Mouse (Mus musculus) limb, embryonic 15.5 days (tissue): ENCODE measurements at regions not wholly inside any gene's neighbourhood (a gene's known extent, or its start where the extent isn't known, plus 50 kb on each side); places are given as distances from the start of the nearest gene placed in this dataset.

Experiments used
- ATAC-seq: fragments of 200-750 bp; cut with Nextera tagmentation; 2 replicates; pipeline ENCODE4 v1.8.0; 2017; ENCODE audit warnings: low read depth, moderate TSS enrichment; ENCODE audit not compliant: insufficient number of reproducible peaks, low FRiP score, low TSS enrichment
- H3K27ac ChIP-seq: fragments of 300-500 bp; sonication (generic); 2 replicates; pipeline ENCODE4 v1.5.1; 2015; ENCODE audit warnings: moderate library complexity, mild to moderate bottlenecking, inconsistent platforms
- H3K27me3 ChIP-seq: fragments of 300-500 bp; sonication (generic); 2 replicates; pipeline ENCODE4 v1.6.1; 2015; ENCODE audit warnings: inconsistent platforms
- H3K36me3 ChIP-seq: fragments of 300-500 bp; sonication (generic); 2 replicates; pipeline ENCODE4 v1.6.1; 2015; ENCODE audit warnings: inconsistent platforms
- H3K4me1 ChIP-seq: fragments of 300-500 bp; sonication (generic); 2 replicates; pipeline ENCODE4 v1.6.1; 2015; ENCODE audit warnings: inconsistent platforms
- H3K4me2 ChIP-seq: fragments of 300-500 bp; sonication (generic); 2 replicates; pipeline ENCODE4 v1.6.1; 2015; ENCODE audit warnings: mild to moderate bottlenecking, inconsistent platforms
- H3K4me3 ChIP-seq: fragments of 300-500 bp; sonication (generic); 2 replicates; pipeline ENCODE4 v1.5.1; 2015; ENCODE audit warnings: mild to moderate bottlenecking, inconsistent platforms
- H3K9ac ChIP-seq: fragments of 300-500 bp; sonication (generic); 2 replicates; pipeline ENCODE4 v1.6.1; 2015; ENCODE audit warnings: inconsistent platforms
- H3K9me3 ChIP-seq: fragments of 300-500 bp; sonication (generic); 2 replicates; pipeline ENCODE4 v1.6.1; 2016; ENCODE audit warnings: inconsistent platforms
- WGBS: fragments of 180-500 bp; shearing (Covaris S2); methylation state at CpG from one replicate; pipeline ENCODE4 v1.1.7; 2015; 5-methylcytosine and 5-hydroxymethylcytosine counted together

DNA sequence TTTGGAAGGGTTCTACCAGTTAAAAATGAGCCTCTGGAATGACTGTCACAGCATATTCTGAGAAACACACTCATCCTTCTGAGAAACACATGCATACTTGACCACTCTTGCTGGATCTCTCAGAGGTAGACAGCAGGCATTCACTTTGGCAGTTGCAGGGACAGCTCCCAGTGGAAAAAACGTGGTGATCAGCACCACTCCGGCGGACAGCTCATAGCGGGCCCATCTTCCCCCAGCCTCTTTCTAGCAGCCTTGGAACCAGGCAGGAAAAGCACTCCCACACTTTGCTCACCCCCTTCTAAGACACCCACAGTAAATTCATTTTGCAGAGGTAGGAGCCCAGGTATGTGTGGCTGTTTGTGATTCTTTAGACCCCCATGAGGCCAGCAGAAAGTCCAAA, 442.7 kb downstream of the Prss52 start:
- WGBS: 0% methylated on average over 4 of the region's 4 CpGs
- Histone ChIP-seq H3K9me3 (no peaks in the 10 kb centered on the region), H3K27me3 (no peaks in the 10 kb centered on the region), H3K4me1 (no peaks in the 10 kb centered on the region), H3K27ac (no peak overlapping the region), H3K9ac (no peak overlapping the region), H3K4me2 (no peak overlapping the region), H3K36me3 (no peaks in the 10 kb centered on the region), H3K4me3 (no peak overlapping the region)
- ATAC-seq: no peak

DNA sequence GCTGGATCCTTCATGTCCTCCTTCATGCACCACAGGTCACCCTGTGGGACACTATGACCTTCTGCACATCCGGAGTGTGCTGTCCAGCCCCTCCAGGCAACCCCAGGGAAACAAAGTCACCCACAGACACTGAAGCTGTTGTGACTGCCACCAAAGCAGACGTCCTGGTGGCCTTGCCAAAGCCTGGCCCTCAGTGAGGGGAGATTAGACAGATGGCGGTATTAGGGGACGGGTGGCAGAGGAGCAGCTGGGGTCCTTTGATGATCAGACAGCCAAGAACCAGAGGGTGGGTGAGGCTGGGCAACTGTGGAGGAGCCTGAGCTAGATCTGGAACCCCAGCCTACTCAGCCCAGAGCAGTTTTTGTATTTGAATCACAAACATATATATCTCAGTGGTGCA, 448.9 kb downstream of the Prss52 start:
- H3K36me3 ChIP-seq: no peaks in the 10 kb centered on the region
- no peak overlapping the region for H3K9ac ChIP-seq
- ATAC-seq: no peak
- H3K4me1 ChIP-seq: no peaks in the 10 kb centered on the region
- no peak overlapping the region for H3K27ac ChIP-seq
- no peak overlapping the region for H3K4me2 ChIP-seq
- 56% methylated on average over 4 of the region's 4 CpGs for WGBS
- H3K9me3 ChIP-seq: no peaks in the 10 kb centered on the region
- no peaks in the 10 kb centered on the region for H3K27me3 ChIP-seq
- no peak overlapping the region for H3K4me3 ChIP-seq

DNA sequence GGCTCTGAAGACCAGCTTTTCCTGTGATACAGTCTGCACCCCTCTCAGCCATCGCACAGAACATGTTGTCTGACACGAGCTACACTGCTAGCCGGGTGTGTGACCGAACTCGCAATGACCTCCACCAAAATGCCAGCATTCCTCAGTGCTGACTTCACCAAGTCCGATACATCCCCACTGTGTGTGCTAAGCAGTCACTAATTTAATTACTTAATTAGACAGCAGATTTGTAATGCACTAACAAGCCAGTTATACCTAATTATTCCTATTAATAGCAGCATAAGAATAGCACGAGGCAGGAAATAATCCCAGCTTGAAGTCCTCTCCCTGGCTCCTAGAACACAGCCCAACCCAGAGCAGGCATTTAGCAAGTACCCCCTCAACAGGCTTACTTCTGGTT, 452.0 kb downstream of the Prss52 start:
- Histone ChIP-seq H3K36me3 (no peaks in the 10 kb centered on the region), H3K27ac (no peak overlapping the region), H3K4me1 (no peaks in the 10 kb centered on the region), H3K4me3 (no peak overlapping the region), H3K9ac (no peak overlapping the region), H3K27me3 (no peaks in the 10 kb centered on the region), H3K9me3 (no peaks in the 10 kb centered on the region), H3K4me2 (no peak overlapping the region)
- no peak for ATAC-seq
- WGBS: 76% methylated on average over 7 of the region's 7 CpGs

DNA sequence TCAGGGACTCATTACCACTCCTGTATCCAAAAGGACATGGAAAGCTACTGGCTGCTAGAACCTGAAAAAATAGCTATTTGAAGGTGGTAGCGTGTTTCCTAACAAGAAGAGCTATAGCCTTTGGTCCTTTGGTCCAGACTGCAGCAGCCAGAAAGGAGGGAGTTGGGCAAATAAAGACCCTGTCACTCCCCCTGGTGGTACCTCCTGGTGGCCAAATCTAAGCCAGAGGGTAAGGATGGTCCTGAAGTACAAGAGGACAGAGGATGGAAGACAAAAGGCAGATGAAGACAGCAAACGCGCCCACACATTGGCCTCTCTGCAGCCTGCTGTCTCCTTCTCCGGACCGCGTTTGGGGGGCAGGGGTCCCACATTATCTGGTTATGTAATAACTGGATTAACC, 453.4 kb downstream of the Prss52 start:
- H3K4me1 ChIP-seq: no peaks in the 10 kb centered on the region
- ATAC-seq: no peak
- H3K4me2 ChIP-seq: no peak overlapping the region
- no peak overlapping the region for H3K9ac ChIP-seq
- WGBS: 78% methylated on average over 6 of the region's 6 CpGs
- no peaks in the 10 kb centered on the region for H3K9me3 ChIP-seq
- no peaks in the 10 kb centered on the region for H3K27me3 ChIP-seq
- H3K36me3 ChIP-seq: no peaks in the 10 kb centered on the region
- H3K27ac ChIP-seq: no peak overlapping the region
- no peak overlapping the region for H3K4me3 ChIP-seq

DNA sequence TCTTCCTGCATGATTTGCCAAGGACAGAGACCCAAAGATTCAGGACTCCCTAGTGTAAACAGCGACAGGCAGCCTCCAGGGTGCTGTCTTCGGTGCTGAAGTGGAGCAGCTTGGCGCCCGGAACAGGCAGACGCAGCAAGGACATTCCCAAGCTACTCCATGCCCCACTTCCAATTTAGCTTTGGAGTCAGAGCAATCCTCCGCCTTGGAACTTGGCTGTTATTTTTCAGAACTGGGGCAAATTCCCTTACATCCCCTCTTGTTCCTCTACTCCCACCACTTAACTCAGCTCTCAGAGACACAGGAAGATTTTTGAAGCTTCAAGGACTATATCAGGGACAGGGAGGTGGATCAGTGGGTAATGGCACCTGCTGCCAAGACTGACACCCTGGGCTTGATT, 464.6 kb downstream of the Prss52 start:
- Histone ChIP-seq H3K36me3 (no peaks in the 10 kb centered on the region), H3K4me1 (no peaks in the 10 kb centered on the region), H3K4me2 (no peak overlapping the region), H3K9ac (no peak overlapping the region), H3K27ac (no peak overlapping the region), H3K27me3 (no peaks in the 10 kb centered on the region), H3K4me3 (no peak overlapping the region), H3K9me3 (no peaks in the 10 kb centered on the region)
- 8% methylated on average over 6 of the region's 6 CpGs for WGBS
- no peak for ATAC-seq

DNA sequence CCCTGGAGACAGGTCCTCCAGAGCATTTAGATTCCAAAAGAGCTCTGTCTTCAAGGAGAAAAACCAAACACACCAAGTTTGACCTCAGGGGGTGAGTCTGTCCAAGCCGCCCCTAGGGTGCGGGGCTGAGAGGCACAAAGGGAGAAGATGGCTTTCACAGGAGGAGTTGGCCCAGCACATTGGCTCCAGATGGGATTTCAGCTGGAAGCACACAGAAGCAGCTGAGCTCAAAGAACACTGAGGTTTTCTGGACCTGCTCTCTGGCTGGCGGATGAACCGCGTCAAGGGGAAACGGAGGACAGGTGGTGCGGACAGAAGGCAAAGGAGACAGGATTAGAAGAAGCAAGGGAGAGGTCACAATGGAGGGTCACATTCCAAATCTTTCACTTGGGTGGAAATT, 466.9 kb downstream of the Prss52 start:
- 81% methylated on average over 7 of the region's 7 CpGs for WGBS
- H3K9me3 ChIP-seq: no peaks in the 10 kb centered on the region
- H3K27me3 ChIP-seq: 0 out of 2 replicates have a peak, but pooled peaks cover 4% of the 10 kb centered on the region
- no peak overlapping the region for H3K4me2 ChIP-seq
- ATAC-seq: no peak
- no peak overlapping the region for H3K27ac ChIP-seq
- H3K36me3 ChIP-seq: no peaks in the 10 kb centered on the region
- H3K4me3 ChIP-seq: no peak overlapping the region
- H3K9ac ChIP-seq: no peak overlapping the region
- H3K4me1 ChIP-seq: no peaks in the 10 kb centered on the region

DNA sequence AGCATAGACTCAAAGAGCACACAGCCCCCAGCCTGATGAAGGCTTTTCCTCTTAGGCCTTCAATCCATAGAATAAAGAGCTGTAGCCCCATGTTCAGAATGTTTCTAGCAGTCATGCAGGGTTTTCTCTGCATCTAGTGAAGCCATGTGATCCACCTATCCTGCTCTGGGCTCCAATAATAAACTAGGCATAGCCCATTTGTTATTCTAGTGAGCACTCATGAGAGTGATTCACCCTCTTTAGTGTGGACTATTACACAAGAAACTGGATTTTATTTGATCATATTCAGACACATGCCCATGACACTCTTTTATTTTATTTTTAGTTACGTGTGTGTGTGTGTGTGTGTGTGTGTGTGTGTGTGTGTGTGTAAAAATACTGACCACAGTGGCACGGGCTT, 468.7 kb downstream of the Prss52 start:
- WGBS: 66% methylated on average over 2 of the region's 2 CpGs

DNA sequence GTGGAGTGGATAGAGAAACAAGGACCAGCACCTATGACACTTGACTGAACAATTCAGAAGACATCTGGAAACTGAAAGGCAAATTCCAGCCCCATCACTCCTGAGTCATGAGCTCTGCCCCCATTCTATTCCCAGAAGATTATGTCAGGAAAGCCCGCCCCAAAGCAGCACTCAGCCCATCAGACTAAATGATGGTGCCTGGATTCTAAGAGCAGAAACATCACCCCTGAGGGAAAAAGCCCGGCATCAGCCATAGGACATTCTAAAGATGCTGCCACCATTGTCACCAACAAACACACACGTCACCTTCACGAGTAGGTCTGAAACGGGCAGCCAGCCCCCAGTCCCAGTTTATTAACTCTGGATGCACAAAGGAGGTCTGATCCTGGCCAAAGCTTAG, 469.7 kb downstream of the Prss52 start:
- Histone ChIP-seq H3K27me3 (peaks cover 7% of the 10 kb centered on the region), H3K4me3 (no peak overlapping the region), H3K36me3 (no peaks in the 10 kb centered on the region), H3K4me2 (no peak overlapping the region), H3K27ac (no peak overlapping the region), H3K9me3 (no peaks in the 10 kb centered on the region), H3K9ac (no peak overlapping the region), H3K4me1 (no peaks in the 10 kb centered on the region)
- no peak for ATAC-seq
- 64% methylated on average over 5 of the region's 5 CpGs for WGBS

More for the DNA sequence above, 468.7 kb downstream of the Prss52 start:
- H3K9ac ChIP-seq: no peak overlapping the region
- no peaks in the 10 kb centered on the region for H3K4me1 ChIP-seq
- H3K9me3 ChIP-seq: no peaks in the 10 kb centered on the region
- ATAC-seq: no peak
- peaks cover 7% of the 10 kb centered on the region; the same call in 1 of the 2 replicates for H3K27me3 ChIP-seq
- H3K36me3 ChIP-seq: no peaks in the 10 kb centered on the region
- H3K4me2 ChIP-seq: no peak overlapping the region
- no peak overlapping the region for H3K27ac ChIP-seq
- no peak overlapping the region for H3K4me3 ChIP-seq

DNA sequence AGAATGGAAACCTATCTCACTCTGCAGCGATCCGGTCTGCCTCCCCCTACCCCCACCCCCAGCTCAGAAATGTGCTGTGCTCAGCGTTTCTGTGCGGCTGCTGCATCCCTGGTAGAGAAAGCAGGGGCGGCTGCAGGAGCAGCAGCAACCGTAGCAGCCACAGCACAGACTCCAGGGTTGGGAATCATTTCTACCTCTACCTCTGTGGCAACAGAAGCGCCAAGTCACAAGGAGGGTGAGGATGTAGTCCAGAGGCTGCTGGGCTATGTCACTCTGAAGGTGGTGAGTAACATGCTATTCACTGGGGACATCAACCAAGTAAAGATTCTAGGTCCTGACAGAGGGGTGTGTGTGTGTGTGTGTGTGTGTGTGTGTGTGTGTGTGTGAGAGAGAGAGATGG, 470.2 kb downstream of the Prss52 start:
- Histone ChIP-seq H3K36me3 (no peaks in the 10 kb centered on the region), H3K9me3 (no peaks in the 10 kb centered on the region), H3K27me3 (peaks cover 12% of the 10 kb centered on the region), H3K4me3 (no peak overlapping the region), H3K4me1 (no peaks in the 10 kb centered on the region), H3K27ac (no peak overlapping the region), H3K9ac (no peak overlapping the region), H3K4me2 (no peak overlapping the region)
- 56% methylated on average over 7 of the region's 7 CpGs for WGBS
- no peak for ATAC-seq

DNA sequence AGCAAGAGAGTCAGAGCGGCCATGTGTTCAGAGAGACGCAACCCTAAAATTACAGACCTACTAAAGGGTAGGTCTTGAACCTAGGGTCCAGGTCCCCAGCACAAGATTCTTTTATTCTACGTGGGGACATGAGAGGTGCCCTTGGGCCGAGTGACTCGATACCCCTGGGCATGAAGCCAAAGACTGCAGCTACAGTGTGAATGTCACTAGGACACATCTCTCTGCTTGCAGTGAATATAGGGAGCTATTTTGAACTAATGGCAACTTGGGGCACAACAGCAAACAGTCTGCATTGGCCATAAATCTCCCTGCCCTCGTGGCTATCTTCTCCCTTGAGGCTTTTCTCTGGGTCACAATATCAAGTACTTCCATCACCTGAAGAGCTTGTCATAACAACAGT, 470.7 kb downstream of the Prss52 start:
- no peak overlapping the region for H3K9ac ChIP-seq
- ATAC-seq: no peak
- no peaks in the 10 kb centered on the region for H3K9me3 ChIP-seq
- H3K36me3 ChIP-seq: no peaks in the 10 kb centered on the region
- 65% methylated on average over 6 of the region's 6 CpGs for WGBS
- H3K4me2 ChIP-seq: no peak overlapping the region
- H3K4me1 ChIP-seq: no peaks in the 10 kb centered on the region
- H3K27me3 ChIP-seq: peaks cover 17% of the 10 kb centered on the region
- no peak overlapping the region for H3K4me3 ChIP-seq
- H3K27ac ChIP-seq: no peak overlapping the region

DNA sequence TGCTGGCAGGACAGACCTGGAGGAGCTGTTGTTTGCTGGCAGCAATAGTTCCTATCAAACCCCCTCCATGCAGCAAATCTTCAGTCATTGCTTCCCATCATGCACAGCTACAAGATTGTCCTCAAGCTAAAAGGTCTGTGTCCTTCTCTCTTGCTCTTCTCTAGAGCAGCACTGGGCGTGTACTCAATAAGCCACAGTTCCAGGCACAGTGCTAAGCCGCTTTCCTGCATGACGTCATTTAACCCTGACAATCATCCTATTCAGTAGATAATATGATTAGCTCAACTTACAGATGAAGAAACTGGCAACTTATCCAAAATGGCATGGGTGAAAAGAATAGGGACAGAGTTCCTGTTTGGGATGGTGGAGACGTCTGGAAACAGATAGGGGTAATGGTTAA, 471.9 kb downstream of the Prss52 start:
- H3K27me3 ChIP-seq: peaks cover 29% of the 10 kb centered on the region
- no peak overlapping the region for H3K4me2 ChIP-seq
- WGBS: 64% methylated on average over 4 of the region's 4 CpGs
- no peak overlapping the region for H3K4me3 ChIP-seq
- H3K36me3 ChIP-seq: no peaks in the 10 kb centered on the region
- H3K9me3 ChIP-seq: no peaks in the 10 kb centered on the region
- H3K9ac ChIP-seq: no peak overlapping the region
- H3K27ac ChIP-seq: no peak overlapping the region
- no peak for ATAC-seq
- no peaks in the 10 kb centered on the region for H3K4me1 ChIP-seq

DNA sequence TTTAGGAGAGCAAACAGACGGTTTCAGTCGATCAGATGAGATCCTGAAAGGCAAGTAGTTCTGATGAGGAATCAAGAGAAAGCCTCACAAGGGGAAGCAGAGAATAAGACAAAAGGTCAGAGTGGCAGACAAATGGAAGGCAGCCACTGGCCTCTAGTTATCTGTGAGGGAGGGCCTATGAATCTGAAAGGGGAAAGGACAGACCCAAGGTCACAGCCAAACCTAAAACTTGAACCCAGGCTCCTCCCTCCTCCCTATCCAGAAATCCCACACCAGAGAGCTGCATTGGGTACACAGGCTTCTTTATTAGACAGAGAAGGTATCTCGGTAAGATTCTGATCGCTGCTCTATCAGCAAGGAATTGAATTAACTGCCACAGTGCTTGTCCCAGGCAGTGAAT, 476.0 kb downstream of the Prss52 start:
- no peak overlapping the region for H3K27ac ChIP-seq
- no peak overlapping the region for H3K4me3 ChIP-seq
- 71% methylated on average over 4 of the region's 4 CpGs for WGBS
- no peaks in the 10 kb centered on the region for H3K36me3 ChIP-seq
- H3K9me3 ChIP-seq: no peaks in the 10 kb centered on the region
- H3K27me3 ChIP-seq: peaks cover 58% of the 10 kb centered on the region
- H3K4me2 ChIP-seq: no peak overlapping the region
- no peak overlapping the region for H3K9ac ChIP-seq
- H3K4me1 ChIP-seq: no peaks in the 10 kb centered on the region
- ATAC-seq: no peak

DNA sequence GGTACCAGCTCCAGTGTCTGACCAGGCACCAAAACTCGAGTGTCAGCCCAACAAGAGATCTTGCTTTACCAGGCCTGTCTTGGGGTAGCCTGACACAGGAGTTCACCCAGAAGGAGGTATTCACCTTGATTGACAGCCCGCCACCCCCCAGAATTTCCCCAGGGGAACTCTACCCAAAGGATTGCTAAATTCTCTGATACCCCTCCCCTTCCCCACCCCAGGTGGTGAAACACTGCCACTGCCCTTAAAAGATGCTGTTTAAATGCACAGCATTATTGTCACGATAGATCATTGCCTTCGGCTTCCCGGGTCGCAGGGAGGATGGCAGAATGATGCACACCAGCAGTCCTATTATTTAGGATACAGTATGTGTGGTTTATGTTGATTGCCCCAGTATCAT, 476.8 kb downstream of the Prss52 start:
- WGBS: 33% methylated on average over 6 of the region's 6 CpGs

More for the DNA sequence above, 476.8 kb downstream of the Prss52 start:
- H3K27me3 ChIP-seq: peaks cover 66% of the 10 kb centered on the region
- H3K4me3 ChIP-seq: no peak overlapping the region
- H3K9ac ChIP-seq: no peak overlapping the region
- no peaks in the 10 kb centered on the region; the same call in 1 of the 2 replicates for H3K4me1 ChIP-seq
- no peak overlapping the region for H3K27ac ChIP-seq
- H3K4me2 ChIP-seq: no peak overlapping the region
- no peak for ATAC-seq
- no peaks in the 10 kb centered on the region for H3K9me3 ChIP-seq
- H3K36me3 ChIP-seq: no peaks in the 10 kb centered on the region
